Mouse (Mus musculus): Measurements from ENCODE around the gene 1700007K13Rik. TPM values are rescaled to one million over a fixed set of nuclear protein-coding genes. Genes with fewer than 3 reads are reported as not detected.

Gene 1700007K13Rik
- polyA plus RNA-seq, 1 experiment from 2014 or later, result 0.90 TPM

DNA sequence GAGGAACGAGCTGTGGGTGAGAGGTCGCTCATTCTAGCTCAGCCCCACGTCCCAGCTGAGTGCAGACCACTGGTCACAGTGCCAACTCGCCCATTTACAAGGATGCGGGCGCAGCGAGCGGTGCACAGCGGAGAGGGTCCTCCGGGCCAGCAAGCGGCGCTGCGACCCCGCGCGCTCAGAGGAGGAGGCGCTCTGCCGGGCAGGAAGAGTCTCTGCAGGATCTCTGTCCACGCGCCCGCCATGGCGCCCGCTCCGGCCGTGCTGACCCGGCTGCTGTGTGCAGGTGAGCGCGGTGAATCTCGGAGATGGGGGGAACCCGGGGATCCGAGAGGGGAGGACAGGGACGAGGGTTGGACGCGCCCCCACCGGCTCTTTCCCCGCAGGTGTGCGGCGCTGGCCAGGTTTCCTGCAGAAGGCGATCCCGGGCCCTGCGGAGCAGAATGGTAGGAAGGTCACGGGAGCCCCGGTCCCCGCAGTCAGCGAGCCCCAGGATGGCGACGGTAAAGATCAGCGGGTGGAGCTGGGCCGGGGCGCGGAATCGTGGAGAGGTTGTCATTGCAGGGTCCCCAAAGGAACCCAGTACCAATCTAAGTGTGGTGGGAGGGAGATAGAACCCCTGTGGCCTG, 1.8 kb upstream of the 1700007K13Rik start, which contains the start of gene Mrps2:
Mrps2 (plus strand) TSS at position 207 of the 626 bp plus-strand sequence.
- ATAC-seq (replicated peaks; ENCODE audit: insufficient number of reproducible peaks, low FRiP score, low TSS enrichment, low read depth) (peak; percentile 88), DNase-seq (ENCODE audit: low spot score) (peak; percentile 91)
- WGBS, result under 1% methylated on average over 50 of the region's 52 CpGs
- Histone ChIP-seq H3K36me3 (replicated peaks; ENCODE audit: control insufficient read depth, insufficient read depth, low read depth, low read length) (peaks cover 14% of the 10 kb centered on the region), H3K4me3 (ENCODE audit: low read depth, low read length) (peak within 1 kb of the TSS; percentile 96), H3K9ac (replicated peaks; ENCODE audit: low read length) (peak within 1 kb of the TSS; percentile 93), H3K9me3 (replicated peaks; ENCODE audit: control insufficient read depth, low read length) (no peaks in the 10 kb centered on the region), H3K27me3 (ENCODE audit: control insufficient read depth, insufficient read depth, low read length) (no peaks in the 10 kb centered on the region; the same call in 1 of the 2 replicates), H3K27ac (replicated peaks; ENCODE audit: low read depth, low read length) (no peak within 1 kb of the TSS), H3K4me1 (ENCODE audit: control insufficient read depth, insufficient read depth, low read length) (no peaks in the 10 kb centered on the region), H3K4me2 (ENCODE audit: low read depth, low read length) (peak within 1 kb of the TSS; percentile 43)

GRCm38 (mm10) chr2:28464919-28465318, 1.2 kb downstream of the 1700007K13Rik start:
- Histone ChIP-seq H3K4me3 (ENCODE audit: low read depth, low read length) (no peak overlapping the region), H3K27me3 (ENCODE audit: control insufficient read depth, insufficient read depth, low read length) (no peaks in the 10 kb centered on the region; the same call in 1 of the 2 replicates), H3K9ac (replicated peaks; ENCODE audit: low read length) (no peak overlapping the region), H3K4me2 (ENCODE audit: low read depth, low read length) (no peak overlapping the region), H3K9me3 (replicated peaks; ENCODE audit: control insufficient read depth, low read length) (no peaks in the 10 kb centered on the region), H3K27ac (replicated peaks; ENCODE audit: low read depth, low read length) (no peak overlapping the region), H3K4me1 (ENCODE audit: control insufficient read depth, insufficient read depth, low read length) (no peaks in the 10 kb centered on the region), H3K36me3 (replicated peaks; ENCODE audit: control insufficient read depth, insufficient read depth, low read depth, low read length) (peaks cover 9% of the 10 kb centered on the region)
- ATAC-seq (replicated peaks; ENCODE audit: insufficient number of reproducible peaks, low FRiP score, low TSS enrichment, low read depth), result no peak
- no peak for DNase-seq (ENCODE audit: low spot score)
- 85% methylated on average over 9 of the region's 9 CpGs for WGBS

DNA sequence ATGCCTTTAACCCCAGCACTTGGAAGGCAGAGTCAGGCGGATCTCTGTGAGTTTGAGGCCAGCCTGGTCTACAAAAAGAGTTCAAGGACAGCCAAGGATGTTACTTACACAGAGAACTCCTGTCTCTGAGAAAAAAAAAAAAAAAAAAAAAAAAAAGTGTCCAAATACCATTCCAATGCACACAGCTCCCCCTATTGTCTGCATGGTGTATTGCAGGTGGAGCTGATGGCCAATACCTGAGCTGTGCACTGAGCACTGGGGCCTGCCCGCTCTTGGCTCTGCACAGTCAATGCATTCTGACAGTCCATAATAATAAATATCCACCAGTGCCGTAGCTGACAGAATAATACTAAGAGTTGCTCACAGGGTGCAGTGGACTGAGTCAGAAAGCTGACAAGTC, 2.2 kb downstream of the 1700007K13Rik start:
- Histone ChIP-seq H3K9me3 (replicated peaks; ENCODE audit: control insufficient read depth, low read length) (no peaks in the 10 kb centered on the region), H3K27me3 (ENCODE audit: control insufficient read depth, insufficient read depth, low read length) (no peaks in the 10 kb centered on the region; the same call in 1 of the 2 replicates), H3K4me2 (ENCODE audit: low read depth, low read length) (no peak overlapping the region), H3K9ac (replicated peaks; ENCODE audit: low read length) (no peak overlapping the region), H3K36me3 (replicated peaks; ENCODE audit: control insufficient read depth, insufficient read depth, low read depth, low read length) (no peaks in the 10 kb centered on the region), H3K4me3 (ENCODE audit: low read depth, low read length) (no peak overlapping the region), H3K27ac (replicated peaks; ENCODE audit: low read depth, low read length) (no peak overlapping the region), H3K4me1 (ENCODE audit: control insufficient read depth, insufficient read depth, low read length) (no peaks in the 10 kb centered on the region)
- peak; percentile 75 for DNase-seq (ENCODE audit: low spot score)
- no peak for ATAC-seq (replicated peaks; ENCODE audit: insufficient number of reproducible peaks, low FRiP score, low TSS enrichment, low read depth)
- 35% methylated on average over 3 of the region's 3 CpGs for WGBS

- no peak overlapping the region for H3K27ac ChIP-seq (replicated peaks; ENCODE audit: low read depth, low read length)
- no peak overlapping the region for H3K9ac ChIP-seq (replicated peaks; ENCODE audit: low read length)
- H3K4me3 ChIP-seq (ENCODE audit: low read depth, low read length), result no peak overlapping the region
- no peaks in the 10 kb centered on the region for H3K4me1 ChIP-seq (ENCODE audit: control insufficient read depth, insufficient read depth, low read length)
- WGBS, result 85% methylated on average over 1 of the region's 1 CpGs
- no peak overlapping the region for H3K4me2 ChIP-seq (ENCODE audit: low read depth, low read length)
- H3K9me3 ChIP-seq (replicated peaks; ENCODE audit: control insufficient read depth, low read length), result no peaks in the 10 kb centered on the region
- H3K27me3 ChIP-seq (ENCODE audit: control insufficient read depth, insufficient read depth, low read length), result no peaks in the 10 kb centered on the region
- ATAC-seq (replicated peaks; ENCODE audit: insufficient number of reproducible peaks, low FRiP score, low TSS enrichment, low read depth), result no peak
- no peaks in the 10 kb centered on the region; the same call in 1 of the 2 replicates for H3K36me3 ChIP-seq (replicated peaks; ENCODE audit: control insufficient read depth, insufficient read depth, low read depth, low read length)
- no peak for DNase-seq (ENCODE audit: low spot score)
Observed at GRCm38 (mm10) chr2:28456616-28457015, 9.5 kb downstream of the 1700007K13Rik start.

- H3K27me3 ChIP-seq (ENCODE audit: control insufficient read depth, insufficient read depth, low read length), result no peaks in the 10 kb centered on the region
- H3K4me2 ChIP-seq (ENCODE audit: low read depth, low read length), result no peak overlapping the region
- no peak overlapping the region for H3K27ac ChIP-seq (replicated peaks; ENCODE audit: low read depth, low read length)
- DNase-seq (ENCODE audit: low spot score) (no peak), ATAC-seq (replicated peaks; ENCODE audit: insufficient number of reproducible peaks, low FRiP score, low TSS enrichment, low read depth) (no peak)
- WGBS, result 93% methylated on average over 6 of the region's 6 CpGs
- H3K9ac ChIP-seq (replicated peaks; ENCODE audit: low read length), result no peak overlapping the region
- H3K4me1 ChIP-seq (ENCODE audit: control insufficient read depth, insufficient read depth, low read length), result no peaks in the 10 kb centered on the region
- no peaks in the 10 kb centered on the region for H3K9me3 ChIP-seq (replicated peaks; ENCODE audit: control insufficient read depth, low read length)
- H3K4me3 ChIP-seq (ENCODE audit: low read depth, low read length), result no peak overlapping the region
- H3K36me3 ChIP-seq (replicated peaks; ENCODE audit: control insufficient read depth, insufficient read depth, low read depth, low read length), result no peaks in the 10 kb centered on the region; the same call in 1 of the 2 replicates
Observed at GRCm38 (mm10) chr2:28453539-28453938, 12.6 kb downstream of the 1700007K13Rik start.

DNA sequence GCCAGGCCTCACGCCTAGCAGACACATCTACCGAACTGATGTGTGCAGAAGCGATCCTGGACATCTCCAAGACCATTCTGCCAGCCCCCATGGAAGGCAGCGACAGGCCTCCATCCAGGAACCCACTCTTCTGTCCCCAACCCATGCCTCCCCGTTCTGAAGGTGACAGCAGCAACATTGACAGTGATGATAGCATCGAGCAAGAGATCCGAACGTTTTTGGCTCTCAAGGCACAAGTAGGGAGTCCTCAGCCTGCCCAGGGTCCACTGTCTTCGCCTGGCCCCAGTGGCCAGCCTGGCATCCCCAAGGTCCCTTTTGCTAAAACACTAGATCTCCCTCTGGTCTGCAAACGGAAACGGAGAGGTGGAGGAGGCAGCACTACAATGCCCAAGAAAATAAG, 14.5 kb downstream of the 1700007K13Rik start:
- Histone ChIP-seq H3K4me2 (ENCODE audit: low read depth, low read length) (no peak overlapping the region), H3K36me3 (replicated peaks; ENCODE audit: control insufficient read depth, insufficient read depth, low read depth, low read length) (no peaks in the 10 kb centered on the region; the same call in 1 of the 2 replicates), H3K4me1 (ENCODE audit: control insufficient read depth, insufficient read depth, low read length) (no peaks in the 10 kb centered on the region), H3K27me3 (ENCODE audit: control insufficient read depth, insufficient read depth, low read length) (no peaks in the 10 kb centered on the region), H3K27ac (replicated peaks; ENCODE audit: low read depth, low read length) (no peak overlapping the region), H3K9ac (replicated peaks; ENCODE audit: low read length) (no peak overlapping the region), H3K4me3 (ENCODE audit: low read depth, low read length) (no peak overlapping the region), H3K9me3 (replicated peaks; ENCODE audit: control insufficient read depth, low read length) (no peaks in the 10 kb centered on the region)
- ATAC-seq (replicated peaks; ENCODE audit: insufficient number of reproducible peaks, low FRiP score, low TSS enrichment, low read depth), result no peak
- DNase-seq (ENCODE audit: low spot score), result no peak
- 89% methylated on average over 11 of the region's 11 CpGs for WGBS

DNA sequence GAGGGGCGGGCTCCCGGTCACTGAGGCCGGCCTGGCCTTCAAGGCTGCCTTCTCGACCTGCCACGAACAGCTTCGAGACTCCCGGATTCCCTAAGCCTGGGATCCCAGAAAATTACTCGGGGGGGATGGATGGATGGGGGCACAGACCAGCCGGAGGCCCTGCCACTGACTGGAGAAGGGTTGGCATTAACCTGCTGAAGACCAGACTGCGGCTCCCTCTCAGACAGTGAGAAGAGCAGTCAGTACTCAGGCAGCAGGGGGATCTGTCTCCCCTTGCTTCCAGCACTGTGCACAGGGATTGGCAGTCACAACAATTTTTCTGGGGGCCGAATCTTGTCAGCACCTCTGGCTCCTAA, 18.8 kb downstream of the 1700007K13Rik start:
- Histone ChIP-seq H3K4me1 (ENCODE audit: control insufficient read depth, insufficient read depth, low read length) (no peaks in the 10 kb centered on the region), H3K36me3 (replicated peaks; ENCODE audit: control insufficient read depth, insufficient read depth, low read depth, low read length) (no peaks in the 10 kb centered on the region; the same call in 1 of the 2 replicates), H3K9ac (replicated peaks; ENCODE audit: low read length) (peak overlapping the region; percentile 87), H3K27ac (replicated peaks; ENCODE audit: low read depth, low read length) (0 out of 2 replicates have a peak overlapping the region, but pooled peaks have one; percentile 1), H3K27me3 (ENCODE audit: control insufficient read depth, insufficient read depth, low read length) (no peaks in the 10 kb centered on the region), H3K9me3 (replicated peaks; ENCODE audit: control insufficient read depth, low read length) (no peaks in the 10 kb centered on the region), H3K4me2 (ENCODE audit: low read depth, low read length) (peak overlapping the region; percentile 98), H3K4me3 (ENCODE audit: low read depth, low read length) (peak overlapping the region; percentile 75)
- DNase-seq (ENCODE audit: low spot score) (no peak), ATAC-seq (replicated peaks; ENCODE audit: insufficient number of reproducible peaks, low FRiP score, low TSS enrichment, low read depth) (0 out of 2 replicates have a peak, but pooled peaks have one; percentile 51)
- whole genome bisulfite sequencing, result 11% methylated on average over 11 of the region's 11 CpGs

GRCm38 (mm10) chr2:28446515-28447314, 19.4 kb downstream of the 1700007K13Rik start, which contains the start of gene Ppp1r26:
Gene Ppp1r26 (plus strand): TSS chr2:28446800.
- Histone ChIP-seq H3K27ac (replicated peaks; ENCODE audit: low read depth, low read length) (peak within 1 kb of the TSS; percentile 1; the same call in 1 of the 2 replicates), H3K36me3 (replicated peaks; ENCODE audit: control insufficient read depth, insufficient read depth, low read depth, low read length) (no peaks in the 10 kb centered on the region; the same call in 1 of the 2 replicates), H3K27me3 (ENCODE audit: control insufficient read depth, insufficient read depth, low read length) (no peaks in the 10 kb centered on the region), H3K4me3 (ENCODE audit: low read depth, low read length) (peak within 1 kb of the TSS; percentile 75), H3K9me3 (replicated peaks; ENCODE audit: control insufficient read depth, low read length) (no peaks in the 10 kb centered on the region), H3K4me2 (ENCODE audit: low read depth, low read length) (peak within 1 kb of the TSS; percentile 98), H3K9ac (replicated peaks; ENCODE audit: low read length) (peak within 1 kb of the TSS; percentile 87), H3K4me1 (ENCODE audit: control insufficient read depth, insufficient read depth, low read length) (no peaks in the 10 kb centered on the region)
- WGBS, result under 1% methylated on average over 89 of the region's 118 CpGs
- peak; percentile 46; the same call in 1 of the 2 replicates for ATAC-seq (replicated peaks; ENCODE audit: insufficient number of reproducible peaks, low FRiP score, low TSS enrichment, low read depth)
- peak; percentile 48 for DNase-seq (ENCODE audit: low spot score)

All from embryonic facial prominence, embryonic 11.5 days (tissue).